Mouse (Mus musculus): ENCODE measurements at regions not wholly inside any gene's neighbourhood (a gene's known extent, or its start where the extent isn't known, plus 50 kb on each side); places are given as distances from the start of the nearest gene placed in this dataset.

GRCm38 (mm10) chr10:120604506-120604905 is 128.2 kb upstream of the Hmga2 start:
- ATAC-seq (ENCODE audit: low FRiP score) (no peak), DNase-seq (ENCODE audit: low spot score) (no peak)
- H3K4me3 ChIP-seq (replicated peaks; ENCODE audit: low read length): no peak overlapping the region

GRCm38 (mm10) chr10:120603167-120603566 is 126.9 kb upstream of the Hmga2 start:
- DNase-seq (ENCODE audit: low spot score) (no peak), ATAC-seq (ENCODE audit: low FRiP score) (no peak)
- H3K4me3 ChIP-seq (replicated peaks; ENCODE audit: low read length): no peak overlapping the region
- no peaks in the 10 kb centered on the region for H3K9me3 ChIP-seq (ENCODE audit: control insufficient read depth, low read length)
- H3K4me1 ChIP-seq (replicated peaks; ENCODE audit: control insufficient read depth, insufficient read depth, low read length): no peaks in the 10 kb centered on the region
- no peaks in the 10 kb centered on the region for H3K36me3 ChIP-seq (replicated peaks; ENCODE audit: control insufficient read depth, insufficient read depth)
- 91% methylated on average over 4 of the region's 4 CpGs for WGBS
- H3K9ac ChIP-seq: no peak overlapping the region
- H3K27ac ChIP-seq: no peak overlapping the region
- H3K27me3 ChIP-seq (ENCODE audit: control insufficient read depth, insufficient read depth, low read length): no peaks in the 10 kb centered on the region
- no peak overlapping the region for H3K4me2 ChIP-seq (replicated peaks)

More at GRCm38 (mm10) chr10:120604506-120604905, 128.2 kb upstream of the Hmga2 start:
- H3K36me3 ChIP-seq (replicated peaks; ENCODE audit: control insufficient read depth, insufficient read depth): no peaks in the 10 kb centered on the region
- no peaks in the 10 kb centered on the region for H3K27me3 ChIP-seq (ENCODE audit: control insufficient read depth, insufficient read depth, low read length)
- H3K9me3 ChIP-seq (ENCODE audit: control insufficient read depth, low read length): no peaks in the 10 kb centered on the region
- no peak overlapping the region for H3K9ac ChIP-seq
- no peaks in the 10 kb centered on the region for H3K4me1 ChIP-seq (replicated peaks; ENCODE audit: control insufficient read depth, insufficient read depth, low read length)
- no peak overlapping the region for H3K4me2 ChIP-seq (replicated peaks)
- no peak overlapping the region for H3K27ac ChIP-seq
- 43% methylated on average over 7 of the region's 7 CpGs for WGBS

- Histone ChIP-seq H3K9ac (no peak overlapping the region), H3K4me2 (replicated peaks) (no peak overlapping the region), H3K27ac (no peak overlapping the region), H3K4me3 (replicated peaks; ENCODE audit: low read length) (no peak overlapping the region), H3K4me1 (replicated peaks; ENCODE audit: control insufficient read depth, insufficient read depth, low read length) (no peaks in the 10 kb centered on the region), H3K9me3 (ENCODE audit: control insufficient read depth, low read length) (no peaks in the 10 kb centered on the region), H3K36me3 (replicated peaks; ENCODE audit: control insufficient read depth, insufficient read depth) (no peaks in the 10 kb centered on the region), H3K27me3 (ENCODE audit: control insufficient read depth, insufficient read depth, low read length) (no peaks in the 10 kb centered on the region)
- 89% methylated on average over 5 of the region's 5 CpGs for WGBS
- DNase-seq (ENCODE audit: low spot score) (no peak), ATAC-seq (ENCODE audit: low FRiP score) (no peak)
These were observed 124.5 kb upstream of the Hmga2 start for GRCm38 (mm10) chr10:120600735-120601134.

GRCm38 (mm10) chr10:120599551-120599950 is 123.3 kb upstream of the Hmga2 start:
- 89% methylated on average over 6 of the region's 6 CpGs for WGBS
- H3K27ac ChIP-seq: no peak overlapping the region
- no peaks in the 10 kb centered on the region for H3K36me3 ChIP-seq (replicated peaks; ENCODE audit: control insufficient read depth, insufficient read depth)
- H3K4me2 ChIP-seq (replicated peaks): no peak overlapping the region
- DNase-seq (ENCODE audit: low spot score): no peak
- no peaks in the 10 kb centered on the region for H3K9me3 ChIP-seq (ENCODE audit: control insufficient read depth, low read length)
- ATAC-seq (ENCODE audit: low FRiP score): no peak
- H3K27me3 ChIP-seq (ENCODE audit: control insufficient read depth, insufficient read depth, low read length): no peaks in the 10 kb centered on the region
- no peak overlapping the region for H3K9ac ChIP-seq
- H3K4me3 ChIP-seq (replicated peaks; ENCODE audit: low read length): no peak overlapping the region
- no peaks in the 10 kb centered on the region for H3K4me1 ChIP-seq (replicated peaks; ENCODE audit: control insufficient read depth, insufficient read depth, low read length)

GRCm38 (mm10) chr10:120597320-120597887 is 121.1 kb upstream of the Hmga2 start:
- 77% methylated on average over 9 of the region's 9 CpGs for WGBS
- no peak for DNase-seq (ENCODE audit: low spot score)
- Histone ChIP-seq H3K27me3 (ENCODE audit: control insufficient read depth, insufficient read depth, low read length) (no peaks in the 10 kb centered on the region), H3K4me1 (replicated peaks; ENCODE audit: control insufficient read depth, insufficient read depth, low read length) (no peaks in the 10 kb centered on the region), H3K4me3 (replicated peaks; ENCODE audit: low read length) (no peak overlapping the region), H3K36me3 (replicated peaks; ENCODE audit: control insufficient read depth, insufficient read depth) (no peaks in the 10 kb centered on the region), H3K9me3 (ENCODE audit: control insufficient read depth, low read length) (no peaks in the 10 kb centered on the region), H3K9ac (no peak overlapping the region), H3K27ac (no peak overlapping the region), H3K4me2 (replicated peaks) (no peak overlapping the region)
- ATAC-seq (ENCODE audit: low FRiP score): no peak

GRCm38 (mm10) chr10:120595145-120595544 is 118.9 kb upstream of the Hmga2 start:
- no peaks in the 10 kb centered on the region for H3K27me3 ChIP-seq (ENCODE audit: control insufficient read depth, insufficient read depth, low read length)
- H3K4me1 ChIP-seq (replicated peaks; ENCODE audit: control insufficient read depth, insufficient read depth, low read length): no peaks in the 10 kb centered on the region
- WGBS: 94% methylated on average over 3 of the region's 3 CpGs
- no peak overlapping the region for H3K4me3 ChIP-seq (replicated peaks; ENCODE audit: low read length)
- H3K9me3 ChIP-seq (ENCODE audit: control insufficient read depth, low read length): no peaks in the 10 kb centered on the region
- DNase-seq (ENCODE audit: low spot score) (no peak), ATAC-seq (ENCODE audit: low FRiP score) (no peak)
- H3K36me3 ChIP-seq (replicated peaks; ENCODE audit: control insufficient read depth, insufficient read depth): no peaks in the 10 kb centered on the region
- no peak overlapping the region for H3K27ac ChIP-seq
- no peak overlapping the region for H3K4me2 ChIP-seq (replicated peaks)
- no peak overlapping the region for H3K9ac ChIP-seq

GRCm38 (mm10) chr10:120593876-120594275 is 117.6 kb upstream of the Hmga2 start:
- DNase-seq (ENCODE audit: low spot score) (no peak), ATAC-seq (ENCODE audit: low FRiP score) (no peak)
- Histone ChIP-seq H3K36me3 (replicated peaks; ENCODE audit: control insufficient read depth, insufficient read depth) (no peaks in the 10 kb centered on the region), H3K4me3 (replicated peaks; ENCODE audit: low read length) (no peak overlapping the region), H3K27ac (no peak overlapping the region), H3K27me3 (ENCODE audit: control insufficient read depth, insufficient read depth, low read length) (no peaks in the 10 kb centered on the region), H3K9ac (no peak overlapping the region), H3K9me3 (ENCODE audit: control insufficient read depth, low read length) (no peaks in the 10 kb centered on the region), H3K4me2 (replicated peaks) (no peak overlapping the region), H3K4me1 (replicated peaks; ENCODE audit: control insufficient read depth, insufficient read depth, low read length) (no peaks in the 10 kb centered on the region)

- H3K4me2 ChIP-seq (replicated peaks): no peak overlapping the region
- H3K4me3 ChIP-seq (replicated peaks; ENCODE audit: low read length): no peak overlapping the region
- no peaks in the 10 kb centered on the region for H3K9me3 ChIP-seq (ENCODE audit: control insufficient read depth, low read length)
- ATAC-seq (ENCODE audit: low FRiP score): no peak
- no peaks in the 10 kb centered on the region for H3K36me3 ChIP-seq (replicated peaks; ENCODE audit: control insufficient read depth, insufficient read depth)
- no peak for DNase-seq (ENCODE audit: low spot score)
- H3K27me3 ChIP-seq (ENCODE audit: control insufficient read depth, insufficient read depth, low read length): no peaks in the 10 kb centered on the region
- no peaks in the 10 kb centered on the region for H3K4me1 ChIP-seq (replicated peaks; ENCODE audit: control insufficient read depth, insufficient read depth, low read length)
- WGBS: 60% methylated on average over 2 of the region's 2 CpGs
- no peak overlapping the region for H3K9ac ChIP-seq
- H3K27ac ChIP-seq: no peak overlapping the region
These were observed 113.4 kb upstream of the Hmga2 start for GRCm38 (mm10) chr10:120589659-120590058.

GRCm38 (mm10) chr10:120587854-120588633 is 111.8 kb upstream of the Hmga2 start:
- Histone ChIP-seq H3K9me3 (ENCODE audit: control insufficient read depth, low read length) (no peaks in the 10 kb centered on the region), H3K27ac (no peak overlapping the region), H3K9ac (no peak overlapping the region), H3K36me3 (replicated peaks; ENCODE audit: control insufficient read depth, insufficient read depth) (no peaks in the 10 kb centered on the region), H3K4me1 (replicated peaks; ENCODE audit: control insufficient read depth, insufficient read depth, low read length) (no peaks in the 10 kb centered on the region), H3K4me2 (replicated peaks) (no peak overlapping the region), H3K4me3 (replicated peaks; ENCODE audit: low read length) (no peak overlapping the region), H3K27me3 (ENCODE audit: control insufficient read depth, insufficient read depth, low read length) (no peaks in the 10 kb centered on the region)
- WGBS: 80% methylated on average over 8 of the region's 8 CpGs
- no peak for DNase-seq (ENCODE audit: low spot score)
- ATAC-seq (ENCODE audit: low FRiP score): no peak

Measured in hindbrain, embryonic 14.5 days (tissue).